ENCODE assay signal across 14 mouse cellular contexts in the genomic region with DNA sequence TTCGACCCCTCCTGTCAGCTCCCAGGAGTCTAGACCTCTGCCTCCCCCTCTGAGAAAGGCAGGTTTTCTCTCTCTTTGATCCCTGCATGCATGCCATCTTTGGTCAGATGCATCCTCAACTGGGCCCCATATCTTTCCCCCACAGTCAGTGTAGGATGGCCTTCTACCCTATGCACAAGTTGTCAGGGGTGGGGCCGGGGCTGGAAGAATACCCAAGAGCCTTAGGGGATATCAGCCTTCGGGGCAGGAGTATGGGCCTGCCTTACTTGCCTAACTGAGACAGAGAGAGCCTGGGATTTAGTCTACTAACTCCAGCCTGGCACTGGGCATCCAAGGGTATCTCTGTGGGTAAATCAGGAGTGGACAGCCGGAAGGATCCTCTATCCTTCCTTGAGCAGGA. TPM values are rescaled to one million over a fixed set of nuclear protein-coding genes. Genes with fewer than 3 reads are reported as not detected.
"Had no signal": no experiment of that assay in that cellular context is flagged by ENCODE, and none has a peak within 500 bp of the region (broad histone marks: within the 10 kb centered on the region; RNA-seq: fewer than 3 reads in every experiment).

No protein-coding gene starts in this region.

- H3K27me3 ChIP-seq: neural tube, embryonic 15.5 days had no signal

- H3K9ac ChIP-seq: limb, embryonic 13.5 days; liver, embryonic 14.5 days; midbrain, embryonic 13.5 days; neural tube, embryonic 15.5 days had no signal

- H3K4me2 ChIP-seq: limb, embryonic 13.5 days; midbrain, embryonic 13.5 days; neural tube, embryonic 15.5 days had no signal

- DNase-seq: kidney, postnatal 14 days; left cerebral cortex, postnatal 4 days; lung, adult 18-20 months; thymus, postnatal 4 days had no signal

- H3K27ac ChIP-seq: limb, embryonic 13.5 days; liver, embryonic 14.5 days; midbrain, embryonic 13.5 days; neural tube, embryonic 15.5 days; stomach, postnatal 0 days had no signal

- H3K9me3 ChIP-seq: limb, embryonic 13.5 days; midbrain, embryonic 13.5 days; neural tube, embryonic 15.5 days had no signal

- ATAC-seq: midbrain, embryonic 13.5 days had no signal

- H3K36me3 ChIP-seq: limb, embryonic 13.5 days; midbrain, embryonic 13.5 days; neural tube, embryonic 15.5 days had no signal

- H3K4me3 ChIP-seq: limb, embryonic 13.5 days; midbrain, embryonic 13.5 days; myocyte; neural tube, embryonic 15.5 days had no signal

- H3K4me1 ChIP-seq: limb, embryonic 13.5 days had no signal

RNA-seq across cellular contexts. Expression of a gene that starts 58.3 kb away (rescaled TPM):
- polyA plus RNA-seq: large intestine, adult 2 months; liver, adult 2 months; liver, embryonic 14.5 days; lung, embryonic 16.5 days; midbrain, embryonic 13.5 days; myocyte; neural tube, embryonic 11.5 days; neural tube, embryonic 15.5 days had no signal
